Mouse (Mus musculus) lung, postnatal 0 days (tissue): Measurements from ENCODE around the gene N4bp2l1. TPM values are rescaled to one million over a fixed set of nuclear protein-coding genes. Genes with fewer than 3 reads are reported as not detected.

Source experiments
- ATAC-seq: fragments of 200-750 bp; cut with Nextera tagmentation; 2 replicates; pipeline ENCODE4 v1.8.0; 2017; ENCODE audit warnings: moderate library complexity
- DNase-seq: peaks from one replicate; pipeline ENCODE4 v3.0.0-alpha.2; 2016; ENCODE audit warnings: low spot score
- H3K27ac ChIP-seq: fragments of 300-500 bp; sonication (generic); 2 replicates; pipeline ENCODE4 v1.5.1; 2014; ENCODE audit warnings: antibody characterized with exemption, mild to moderate bottlenecking, low read length, mixed read lengths
- H3K27me3 ChIP-seq: fragments of 300-500 bp; sonication (generic); replicated peaks from 2 replicates; pipeline ENCODE4 v1.6.1; 2014; ENCODE audit warnings: low read length, mixed read lengths; ENCODE audit not compliant: insufficient read depth
- H3K36me3 ChIP-seq: fragments of 300-500 bp; sonication (generic); 2 replicates; pipeline ENCODE4 v1.6.1; 2014; ENCODE audit warnings: low read length, mixed read lengths; ENCODE audit not compliant: insufficient read depth
- H3K4me1 ChIP-seq: fragments of 300-500 bp; sonication (generic); 2 replicates; pipeline ENCODE4 v1.6.1; 2014; ENCODE audit warnings: antibody characterized with exemption, low read depth, low read length, mixed read lengths; ENCODE audit not compliant: insufficient read depth
- H3K4me2 ChIP-seq: fragments of 300-500 bp; sonication (generic); replicated peaks from 2 replicates; pipeline ENCODE4 v1.6.1; 2014; ENCODE audit warnings: low read depth, mild to moderate bottlenecking, low read length, moderate library complexity, mixed read lengths
- H3K4me3 ChIP-seq: fragments of 300-500 bp; sonication (generic); 2 replicates; pipeline ENCODE4 v1.5.1; 2014; ENCODE audit warnings: low read depth, low read length
- H3K9ac ChIP-seq: fragments of 300-500 bp; sonication (generic); replicated peaks from 2 replicates; pipeline ENCODE4 v1.6.1; 2014; ENCODE audit warnings: low read depth, mild to moderate bottlenecking
- H3K9me3 ChIP-seq: fragments of 300-500 bp; sonication (generic); 2 replicates; pipeline ENCODE4 v1.6.1; 2016; ENCODE audit warnings: low read length, mixed read lengths
- CTCF ChIP-seq: IDR thresholded peaks from 2 replicates; pipeline ENCODE4 v1.5.1; 2016; ENCODE audit warnings: antibody characterized with exemption, mild to moderate bottlenecking
- EP300 ChIP-seq: IDR thresholded peaks from 2 replicates; pipeline ENCODE4 v1.6.1; 2016; ENCODE audit warnings: antibody characterized with exemption, mild to moderate bottlenecking, control low read depth
- WGBS: fragments of 180-500 bp; shearing (Covaris S2); extraction: QIAGEN DNeasy Blood & Tissue Kit; methylation state at CpG from one replicate; pipeline ENCODE4 v1.1.7; 2014; 5-methylcytosine and 5-hydroxymethylcytosine counted together
- polyA plus RNA-seq: library from polyadenylated mRNA; unstranded; fragments of >200 nt; fragmentation: Nextera tagmentation; extraction: Ambion mirVana; gene quantifications from 2 replicates; pipeline ENCODE4 v1.2.1, GENCODE M21; 2015

Gene N4bp2l1
- polyA plus RNA-seq, 1 experiment from 2014 or later: 15.2 TPM

GRCm38 (mm10) chr5:150522867-150523234 is 74.1 kb downstream of the N4bp2l1 start:
- no peak for TF ChIP-seq CTCF
- TF ChIP-seq EP300: no peak
- no peaks in the 10 kb centered on the region for H3K9me3 ChIP-seq
- DNase-seq: peak; percentile 8
- H3K4me1 ChIP-seq: no peaks in the 10 kb centered on the region
- H3K4me3 ChIP-seq: peak overlapping the region; percentile 89
- peak overlapping the region; percentile 68 for H3K9ac ChIP-seq
- H3K27ac ChIP-seq: no peak overlapping the region
- ATAC-seq: no peak
- 4% methylated on average over 11 of the region's 11 CpGs for WGBS
- peak overlapping the region; percentile 70 for H3K4me2 ChIP-seq
- no peaks in the 10 kb centered on the region for H3K27me3 ChIP-seq
- H3K36me3 ChIP-seq: no peaks in the 10 kb centered on the region

- no peaks in the 10 kb centered on the region for H3K36me3 ChIP-seq
- no peaks in the 10 kb centered on the region for H3K9me3 ChIP-seq
- peak within 1 kb of the TSS; percentile 89 for H3K4me3 ChIP-seq
- DNase-seq: peak; percentile 91
- H3K9ac ChIP-seq: peak within 1 kb of the TSS; percentile 68
- H3K4me1 ChIP-seq: no peaks in the 10 kb centered on the region
- TF ChIP-seq EP300 (no peak), CTCF (no peak)
- H3K4me2 ChIP-seq: peak within 1 kb of the TSS; percentile 70
- H3K27me3 ChIP-seq: no peaks in the 10 kb centered on the region
- WGBS: 5% methylated on average over 50 of the region's 63 CpGs
- peak within 1 kb of the TSS; percentile 51; the same call in 1 of the 2 replicates for H3K27ac ChIP-seq
- ATAC-seq: peak; percentile 96
These were observed 74.8 kb downstream of the N4bp2l1 start, which contains the start of gene Brca2 for GRCm38 (mm10) chr5:150521937-150522866. Brca2 (plus strand) TSS chr5:150522630.

Other genes with a start within 250 kb of the N4bp2l1 start
- gene Zar1l, start 79.0 kb downstream of the N4bp2l1 start, polyA plus RNA-seq: not detected in 2 replicates
- gene Brca2, start 74.6 kb downstream of the N4bp2l1 start, polyA plus RNA-seq: 5.3 and 6.5 TPM in 2 replicates
- 36.7 and 37.1 TPM in 2 replicates for gene N4bp2l2, start 69.0 kb upstream of the N4bp2l1 start, polyA plus RNA-seq
- gene Pds5b, start 76.6 kb upstream of the N4bp2l1 start, polyA plus RNA-seq: 10.2 and 13.6 TPM in 2 replicates